ENCODE assay signal across 8 mouse cellular contexts in genomic region chr4:47050167-47050566, GRCm38 (mm10). TPM values are rescaled to one million over a fixed set of nuclear protein-coding genes. Genes with fewer than 3 reads are reported as not detected.
DNase-seq lines count a peak whose midpoint lies in the region; ATAC-seq and TF ChIP-seq lines count a peak whose summit lies in the region.

No protein-coding gene starts in this region.

- no peaks in the 10 kb centered on the region for H3K36me3 ChIP-seq in hindbrain, embryonic 13.5 days

- H3K4me1 ChIP-seq in hindbrain, embryonic 13.5 days (replicated peaks): peaks cover 24% of the 10 kb centered on the region

- 0% methylated on average over 1 of the region's 1 CpGs for WGBS in hindbrain, embryonic 13.5 days

- no peak overlapping the region for H3K27ac ChIP-seq in hindbrain, embryonic 13.5 days

- peak; percentile 79 for DNase-seq in Patski (ENCODE audit: low read depth, low spot score)
- DNase-seq in cerebellum, postnatal 10 days: peak; percentile 95 to 97
- peak; percentile 65 to 84 for DNase-seq in frontal cortex, postnatal 10 days (ENCODE audit: low spot score in 2 of 2)
- peak; percentile 94 to 98 for DNase-seq in layer of hippocampus, postnatal 25 days (ENCODE audit: extremely low spot score in 1 of 2, low spot score in 1 of 2)
- DNase-seq in lung, postnatal 4 days: peak; percentile 77 to 89
- DNase-seq in right cerebral cortex, adult 18-20 months: peak; percentile 91
- peak; percentile 84 for DNase-seq in urinary bladder, adult 2 months (ENCODE audit: low spot score)

- H3K27me3 ChIP-seq in Patski: no peaks in the 10 kb centered on the region
- peaks cover 3% of the 10 kb centered on the region; the same call in 1 of the 2 replicates for H3K27me3 ChIP-seq in hindbrain, embryonic 13.5 days

- in situ Hi-C loops in Patski (cut with MboI; ENCODE audit: low pct_unique_long_range_greater_than_20kb): no loop called here

- 0 out of 2 replicates have a peak overlapping the region, but pooled peaks have one; percentile 16 for H3K9ac ChIP-seq in hindbrain, embryonic 13.5 days

- no peak overlapping the region for H3K4me2 ChIP-seq in hindbrain, embryonic 13.5 days

- no peaks in the 10 kb centered on the region for H3K9me3 ChIP-seq in hindbrain, embryonic 13.5 days

- peak; percentile 96 for ATAC-seq in Patski
- peak; percentile 46; the same call in 1 of the 2 replicates for ATAC-seq in hindbrain, embryonic 13.5 days (ENCODE audit: low FRiP score)

- POLR2A ChIA-PET in Patski (lab: Charles Lee): interaction anchor here (0.6 kb wide), 1 partner anchor 1705 kb away, joined by 3 read pairs; no protein-coding TSS in a partner anchor

- H3K4me3 ChIP-seq in hindbrain, embryonic 13.5 days: no peak overlapping the region

- CTCF ChIA-PET in Patski (lab: Charles Lee): interaction anchor here (1.1 to 5.7 kb wide), 4 partner anchors 10 to 56 kb away, joined by 3 to 46 read pairs (median 10); no protein-coding TSS in a partner anchor

- no peak for TF ChIP-seq CTCF in Patski (IDR thresholded peaks at IDR 0.05)

RNA-seq across cellular contexts. Expression of gene Anks6, which starts 7.1 kb away (rescaled TPM):
- 9.4 TPM for polyA plus RNA-seq in Patski (2021)
- polyA plus RNA-seq in hindbrain, embryonic 13.5 days (2015; fragmentation: Nextera tagmentation; extraction: Ambion mirVana): 4.1 and 4.3 TPM in 2 replicates
- total RNA-seq in layer of hippocampus, postnatal 25 days (2021): 10 to 100 TPM; 18.8 to 23.5 TPM
- polyA plus RNA-seq in urinary bladder, adult 2 months (2012; rRNA removed): 4.9 and 5.9 TPM in 2 replicates

RNA-seq across cellular contexts. Expression of gene Galnt12, which starts 41.5 kb away (rescaled TPM):
- polyA plus RNA-seq in Patski (2021): 5.2 TPM
- 1.1 and 1.5 TPM in 2 replicates for polyA plus RNA-seq in hindbrain, embryonic 13.5 days (2015; fragmentation: Nextera tagmentation; extraction: Ambion mirVana)
- under 1 TPM; 0.66 to 0.82 TPM for total RNA-seq in layer of hippocampus, postnatal 25 days (2021)
- 3.7 and 3.9 TPM in 2 replicates for polyA plus RNA-seq in urinary bladder, adult 2 months (2012; rRNA removed)

RNA-seq across cellular contexts. Expression of gene Gabbr2, which starts 58.5 kb away (rescaled TPM):
- polyA plus RNA-seq in Patski (2021): not detected
- polyA plus RNA-seq in hindbrain, embryonic 13.5 days (2015; fragmentation: Nextera tagmentation; extraction: Ambion mirVana): 4.0 and 4.8 TPM in 2 replicates
- total RNA-seq in layer of hippocampus, postnatal 25 days (2021): 100 to 1,000 TPM; 200 to 208 TPM
- 0.03 and 0.04 TPM in 2 replicates for polyA plus RNA-seq in urinary bladder, adult 2 months (2012; rRNA removed)
